Mouse (Mus musculus) heart, postnatal 10 days (tissue): ENCODE results near the gene Ppif. TPM values are rescaled to one million over a fixed set of nuclear protein-coding genes. Genes with fewer than 3 reads are reported as not detected.
A peak's percentile ranks its signal among the peaks of the same experiment; 100 is the strongest.

ENCODE experiments used
- DNase-seq, 2 experiments: peaks; one replicate each; pipeline ENCODE4 v3.0.0; 2021
- intact Hi-C: fragments of 180-260 bp; cut with DNase I; formaldehyde crosslinking; loops from one replicate; pipeline ENCODE4 v1.15.1; 2025
- total RNA-seq, 2 experiments: library from RNA; stranded (reverse); gene quantifications; 2 replicates each; pipeline ENCODE4 v1.2.3; 2021

Ppif gene
- 100 to 1,000 TPM; 248 to 271 TPM for total RNA-seq

GRCm38 (mm10) chr14:25693888-25694568 is at the start of gene Ppif:
Gene Ppif (plus strand): TSS chr14:25694154.
- DNase-seq = peak; percentile 97 to 99
- intact Hi-C loops = loop anchor here (2.0 to 5.0 kb wide), 3 partner anchors 29 to 87 kb away; no protein-coding TSS in a partner anchor

- intact Hi-C loops = loop anchor here (5.0 kb wide), 1 partner anchor 1148 kb away; no protein-coding TSS in a partner anchor
- DNase-seq = no peak
Measured at GRCm38 (mm10) chr14:25645717-25646116, 48.2 kb upstream of the Ppif start.

DNA sequence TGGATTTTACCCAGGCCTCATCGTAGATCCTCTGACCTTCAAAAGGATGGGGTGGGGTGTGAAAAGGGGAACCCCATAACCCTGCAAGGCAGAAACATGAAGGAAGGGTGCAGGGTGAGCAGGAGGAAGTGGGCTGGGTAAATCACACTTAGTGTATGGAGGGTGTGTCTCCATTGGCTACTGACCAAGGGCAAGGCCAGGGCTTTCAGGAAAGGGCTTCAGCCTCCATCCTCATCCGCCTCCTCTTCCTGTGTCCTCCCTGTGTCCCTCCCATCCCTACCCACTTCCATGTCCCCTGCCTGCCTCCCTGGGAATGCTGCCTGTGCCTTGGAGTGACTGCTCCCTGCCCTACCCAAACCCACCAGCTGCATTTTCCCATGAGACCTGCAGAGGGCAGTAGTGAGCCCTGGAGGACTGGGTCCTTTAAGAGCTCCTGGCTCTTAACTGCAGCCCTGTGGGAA is 47.8 kb upstream of the Ppif start:
- peak; percentile 85 to 89 for DNase-seq
- intact Hi-C loops = loop anchor here (5.0 kb wide), 1 partner anchor 1149 kb away; no protein-coding TSS in a partner anchor

DNA sequence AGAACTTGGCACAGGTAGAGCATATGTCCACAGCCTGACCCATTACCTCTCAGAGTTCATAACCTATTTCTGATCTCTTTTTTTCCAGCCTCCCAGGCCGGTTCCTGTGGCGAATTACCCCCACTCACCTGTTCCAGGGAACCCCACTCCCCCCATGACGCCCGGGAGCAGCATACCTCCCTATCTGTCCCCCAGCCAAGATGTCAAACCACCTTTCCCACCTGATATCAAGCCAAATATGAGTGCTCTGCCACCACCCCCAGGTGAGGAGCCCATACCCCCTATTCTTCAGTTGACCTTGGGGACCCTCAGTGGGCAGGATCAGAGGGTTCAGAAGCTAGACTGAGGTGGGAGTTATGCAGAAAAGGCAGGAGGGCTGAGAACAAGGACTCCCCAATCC is 42.8 kb upstream of the Ppif start:
- intact Hi-C loops = no loop called here
- DNase-seq = no peak

DNA sequence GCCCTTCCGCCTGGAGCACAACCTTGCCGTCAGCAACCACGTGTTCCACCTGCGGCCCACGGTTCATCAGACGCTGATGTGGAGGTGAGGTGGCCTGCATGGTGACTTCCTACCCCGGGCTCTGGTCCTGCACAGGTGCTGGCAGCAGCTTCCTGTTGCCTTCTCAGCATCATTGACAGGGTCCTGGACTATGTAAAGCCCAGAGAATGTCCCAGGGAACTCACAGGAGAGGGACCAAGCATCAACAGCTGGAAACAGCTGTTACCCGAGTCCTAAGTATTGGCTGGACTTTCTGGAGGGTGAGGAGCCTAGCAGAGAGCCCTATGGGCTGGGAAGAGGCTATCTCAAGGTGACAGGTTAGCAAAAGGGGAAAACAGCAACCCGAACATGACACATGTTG is 42.0 kb upstream of the Ppif start:
- DNase-seq = no peak
- intact Hi-C loops = no loop called here

DNA sequence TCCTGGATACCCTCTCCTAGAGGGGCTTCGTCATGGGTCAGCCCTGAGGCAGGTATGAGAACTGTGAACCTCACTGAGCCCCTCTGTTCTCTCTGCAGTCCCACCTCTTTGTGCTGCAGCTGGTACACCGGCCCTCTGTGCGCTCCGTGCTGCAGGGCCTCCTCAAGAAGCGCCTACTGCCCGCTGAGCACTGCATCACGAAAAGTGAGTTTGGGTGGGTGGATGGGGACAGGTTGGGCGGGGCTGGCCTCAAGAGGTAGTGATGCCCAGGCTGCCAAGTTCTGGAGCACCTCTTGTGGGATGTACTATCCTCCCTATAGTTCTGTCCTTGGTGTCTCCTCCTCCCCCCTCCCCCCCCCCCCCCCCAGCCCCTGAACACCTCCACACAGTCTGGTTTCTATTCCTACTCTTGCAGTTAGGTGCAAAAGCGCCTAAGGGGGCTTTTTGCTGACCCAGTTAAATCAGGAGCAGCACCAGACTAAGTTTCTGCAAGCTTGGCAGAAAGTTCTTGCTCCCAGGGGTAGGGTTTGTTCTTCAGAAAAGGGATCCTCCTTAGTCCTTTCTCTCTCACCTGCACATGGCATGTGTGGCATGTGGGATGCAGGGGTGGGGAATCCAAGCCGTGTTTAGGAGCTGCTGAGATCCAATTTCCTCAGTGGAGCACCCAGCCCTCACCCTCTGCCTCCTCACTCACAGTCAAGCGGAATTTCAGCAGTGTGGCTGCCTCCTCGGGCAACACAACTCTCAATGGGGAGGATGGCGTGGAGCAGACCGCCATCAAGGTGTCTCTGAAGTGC is 39.4 kb upstream of the Ppif start:
- no peak for DNase-seq
- intact Hi-C loops = no loop called here

GRCm38 (mm10) chr14:25660661-25661060 is 33.3 kb upstream of the Ppif start:
- DNase-seq = peak; percentile 68 to 71
- intact Hi-C loops = no loop called here

DNA sequence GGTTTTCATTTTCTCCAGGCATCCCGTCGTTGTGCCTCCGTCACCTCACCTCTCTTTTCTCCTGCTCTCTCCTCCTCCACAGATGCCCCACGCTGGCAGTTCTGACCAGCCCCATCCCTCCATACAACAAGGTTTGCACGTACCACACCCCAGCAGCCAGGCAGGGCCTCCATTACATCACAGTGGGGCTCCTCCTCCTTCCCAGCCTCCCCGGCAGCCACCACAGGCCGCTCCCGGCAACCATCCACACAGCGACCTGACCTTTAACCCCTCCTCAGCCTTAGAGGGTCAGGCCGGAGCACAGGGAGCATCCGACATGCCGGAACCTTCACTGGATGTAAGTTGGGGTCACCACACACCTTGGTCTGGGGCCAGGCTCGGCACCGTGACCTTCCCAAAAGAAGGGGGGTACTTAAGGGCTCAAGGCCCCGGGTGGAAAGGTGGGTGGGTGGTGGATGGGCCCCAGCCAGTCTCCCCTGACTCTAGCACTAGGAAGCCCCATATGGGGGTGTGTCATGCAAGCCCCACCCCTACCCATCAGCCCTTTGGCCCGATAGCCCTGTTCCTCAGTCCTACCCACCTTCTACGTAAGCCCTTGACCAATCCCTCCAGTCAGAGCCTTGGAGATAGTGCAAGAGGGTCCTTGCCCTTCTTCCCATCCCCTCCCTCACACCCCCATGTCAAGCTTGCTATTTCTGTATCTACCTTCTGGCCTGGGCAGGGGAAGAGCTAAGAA is 32.6 kb upstream of the Ppif start:
- DNase-seq = no peak
- intact Hi-C loops = no loop called here

DNA sequence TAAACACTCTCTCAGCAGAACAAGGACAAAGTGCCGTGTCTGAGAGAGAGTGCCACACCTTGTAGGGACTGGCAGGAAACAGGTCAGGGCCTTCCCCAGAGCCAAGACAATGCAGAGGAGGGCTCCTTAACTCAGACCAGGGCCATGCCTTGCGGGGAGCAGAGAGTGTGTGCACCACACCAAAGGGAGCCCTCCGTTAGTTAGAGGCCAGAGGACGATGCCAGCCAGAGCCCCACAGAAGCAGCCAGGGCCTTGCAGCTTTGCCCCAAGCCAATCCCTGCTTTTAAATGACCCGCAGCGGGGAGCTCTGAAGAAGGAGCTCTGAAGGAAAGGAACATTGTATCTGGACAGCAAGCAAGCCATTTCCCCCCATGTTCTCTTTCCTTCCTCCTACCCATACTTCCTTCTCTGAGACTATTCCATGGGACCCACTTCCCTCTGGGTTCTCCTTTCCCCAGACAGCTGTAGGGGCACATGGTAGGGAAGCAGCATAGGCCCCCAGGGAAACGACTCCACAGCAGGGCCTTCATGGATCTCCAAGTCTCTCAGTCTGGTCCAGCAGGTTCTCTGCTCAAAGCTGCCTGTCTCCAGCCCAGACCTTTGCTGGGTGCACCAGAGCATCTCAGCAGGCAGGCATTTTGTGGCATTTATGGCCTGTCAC is 30.2 kb upstream of the Ppif start:
- no peak for DNase-seq
- intact Hi-C loops = loop anchor here (2.0 kb wide), 1 partner anchor 31 kb away; the partner anchor contains the start of gene Ppif

DNA sequence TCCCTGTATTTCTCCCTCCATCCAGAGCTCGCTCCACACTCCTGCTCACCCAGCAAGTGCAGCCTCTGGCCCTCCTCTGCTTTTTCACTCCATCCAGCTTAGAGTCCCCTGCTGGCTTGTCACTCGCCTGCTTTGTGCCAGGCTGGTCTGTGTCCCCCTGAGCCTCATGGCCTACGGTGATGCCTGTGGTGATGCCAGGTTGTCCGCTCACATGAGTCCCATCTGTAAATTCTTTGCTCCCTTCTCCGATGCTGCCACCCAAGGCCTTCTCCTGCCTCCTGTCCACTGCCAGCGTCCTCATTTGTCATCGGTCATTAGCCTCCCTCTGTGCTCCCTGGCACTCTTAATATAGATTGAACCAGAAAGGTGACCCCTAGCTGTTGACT is 29.7 kb upstream of the Ppif start:
- intact Hi-C loops = loop anchor here (2.0 kb wide), 1 partner anchor 30 kb away; the partner anchor contains the start of gene Ppif
- DNase-seq = peak; percentile 32 to 43

- DNase-seq = peak; percentile 31 to 47
Measured at GRCm38 (mm10) chr14:25665314-25665970, 28.5 kb upstream of the Ppif start.

GRCm38 (mm10) chr14:25666668-25667376 is 27.1 kb upstream of the Ppif start:
- intact Hi-C loops = no loop called here
- peak; percentile 75 to 80 for DNase-seq

More at GRCm38 (mm10) chr14:25665314-25665970, 28.5 kb upstream of the Ppif start:
- intact Hi-C loops = loop anchor here (2.0 kb wide), 1 partner anchor 29 kb away; the partner anchor contains the start of gene Ppif

DNA sequence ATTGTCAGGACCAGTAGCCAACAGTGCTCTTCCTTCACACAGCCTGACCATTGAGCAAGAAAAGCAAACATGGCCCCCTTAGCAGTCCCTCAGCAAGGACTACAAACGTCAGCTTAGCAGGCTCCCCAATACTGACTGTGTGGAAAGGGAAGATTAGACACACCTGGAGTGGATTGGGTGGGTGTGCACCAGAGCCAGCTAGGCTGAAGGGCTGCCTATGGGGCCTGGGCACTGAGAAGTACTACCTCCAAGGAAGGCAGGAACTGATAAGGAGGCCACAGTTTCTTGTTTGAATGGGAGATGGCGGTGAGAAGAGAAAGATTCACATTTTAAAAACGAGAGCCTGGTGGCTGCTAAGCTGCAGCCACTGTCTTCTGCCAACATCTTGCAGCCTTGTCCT is 26.4 kb upstream of the Ppif start:
- intact Hi-C loops = no loop called here
- no peak for DNase-seq

- intact Hi-C loops = no loop called here
- no peak for DNase-seq
Measured at GRCm38 (mm10) chr14:25679625-25680024, 14.3 kb upstream of the Ppif start.

GRCm38 (mm10) chr14:25682020-25682419 is 11.9 kb upstream of the Ppif start:
- no peak for DNase-seq
- intact Hi-C loops = no loop called here

- intact Hi-C loops = no loop called here
- peak; percentile 52 to 60 for DNase-seq
Measured at GRCm38 (mm10) chr14:25686216-25686945, 7.6 kb upstream of the Ppif start.

DNA sequence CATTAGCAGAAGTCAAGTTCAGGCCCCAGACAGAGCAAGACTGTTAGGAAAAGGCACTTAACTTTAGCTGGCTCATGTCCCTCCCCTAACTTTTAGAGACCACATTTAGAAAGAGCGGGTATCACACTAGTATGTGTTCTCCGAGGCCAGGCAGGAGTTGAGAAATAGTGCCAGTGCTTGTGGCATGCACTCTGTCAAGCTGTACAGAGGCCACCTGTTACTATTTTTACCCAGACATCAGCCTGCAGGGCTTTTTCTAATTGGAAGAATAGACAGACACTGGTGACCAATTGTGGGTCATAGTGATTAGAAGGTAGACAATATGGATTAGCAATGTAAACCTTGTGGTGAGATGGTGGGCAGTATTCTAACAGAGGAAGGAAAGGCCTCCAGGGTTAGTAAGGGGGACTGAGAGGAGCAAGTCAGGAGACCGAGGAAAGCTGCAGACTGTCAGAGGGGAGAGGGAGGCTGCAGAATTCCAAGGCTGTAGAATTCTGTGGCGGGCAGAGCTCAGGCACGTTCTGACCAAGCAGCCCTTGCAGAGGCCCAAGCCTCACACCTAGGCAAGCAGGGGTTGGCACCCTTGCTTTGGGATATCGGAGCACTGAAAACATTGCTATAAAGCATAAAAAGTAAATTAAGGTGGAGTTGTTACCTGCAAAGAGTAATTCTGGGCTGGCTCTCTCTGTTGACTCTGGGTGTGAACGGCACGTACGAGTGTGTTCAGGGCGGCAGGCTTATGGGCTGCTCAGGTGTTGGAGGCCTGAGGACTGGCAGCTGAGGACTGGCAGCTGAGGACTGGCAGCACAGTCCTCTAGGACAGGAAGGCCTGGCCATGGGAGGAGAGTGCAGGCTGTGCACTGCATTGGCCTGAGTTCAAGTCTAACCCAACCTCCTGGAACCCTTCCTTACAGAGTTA is 6.7 kb upstream of the Ppif start:
- intact Hi-C loops = no loop called here
- DNase-seq = peak; percentile 62 to 71
